Mouse (Mus musculus) liver, embryonic 12.5 days (tissue): ENCODE data around the gene Rif1. TPM values are rescaled to one million over a fixed set of nuclear protein-coding genes. Genes with fewer than 3 reads are reported as not detected.

Experiments
- ATAC-seq: fragments of 200-750 bp; cut with Nextera tagmentation; 2 replicates; pipeline ENCODE4 v1.8.0; 2017; ENCODE audit warnings: moderate number of reproducible peaks, mild to moderate bottlenecking, moderate library complexity
- H3K27ac ChIP-seq: fragments of 300-500 bp; sonication (generic); 2 replicates; pipeline ENCODE4 v1.5.1; 2016; ENCODE audit warnings: mild to moderate bottlenecking
- H3K27me3 ChIP-seq: fragments of 300-500 bp; sonication (generic); replicated peaks from 2 replicates; pipeline ENCODE4 v1.6.1; 2016; ENCODE audit warnings: mild to moderate bottlenecking, moderate library complexity
- H3K36me3 ChIP-seq: fragments of 300-500 bp; sonication (generic); 2 replicates; pipeline ENCODE4 v1.6.1; 2016; ENCODE audit warnings: mild to moderate bottlenecking, moderate library complexity
- H3K4me1 ChIP-seq: fragments of 300-500 bp; sonication (generic); 2 replicates; pipeline ENCODE4 v1.6.1; 2016
- H3K4me2 ChIP-seq: fragments of 300-500 bp; sonication (generic); 2 replicates; pipeline ENCODE4 v1.6.1; 2016; ENCODE audit warnings: mild to moderate bottlenecking, moderate library complexity
- H3K4me3 ChIP-seq: fragments of 300-500 bp; sonication (generic); 2 replicates; pipeline ENCODE4 v1.5.1; 2016; ENCODE audit warnings: mild to moderate bottlenecking, moderate library complexity
- H3K9ac ChIP-seq: fragments of 300-500 bp; sonication (generic); 2 replicates; pipeline ENCODE4 v1.6.1; 2016; ENCODE audit warnings: mild to moderate bottlenecking, moderate library complexity
- H3K9me3 ChIP-seq: fragments of 300-500 bp; sonication (generic); replicated peaks from 2 replicates; pipeline ENCODE4 v1.6.1; 2016; ENCODE audit warnings: mild to moderate bottlenecking, moderate library complexity
- WGBS: fragments of 180-500 bp; shearing (Covaris S2); methylation state at CpG from one replicate; pipeline ENCODE4 v1.1.7; 2016; ENCODE audit not compliant: insufficient replicate concordance; 5-methylcytosine and 5-hydroxymethylcytosine counted together
- polyA plus RNA-seq: library from polyadenylated mRNA; unstranded; fragments of >200 nt; fragmentation: Nextera tagmentation; extraction: Ambion mirVana; gene quantifications from 2 replicates; pipeline ENCODE4 v1.2.1, GENCODE M21; 2016

The Rif1 gene
- 33.8 and 35.9 TPM in 2 replicates for polyA plus RNA-seq

GRCm38 (mm10) chr2:52072491-52073140 lies at the start of gene Rif1:
TSS of gene Rif1 (plus strand) at chr2:52072832.
- ATAC-seq = peak; percentile 94
- peak within 1 kb of the TSS; percentile 81 for H3K4me2 ChIP-seq
- peak within 1 kb of the TSS; percentile 97 for H3K9ac ChIP-seq
- under 1% methylated on average over 40 of the region's 72 CpGs for WGBS
- peak within 1 kb of the TSS; percentile 98 for H3K4me3 ChIP-seq
- peaks cover 24% of the 10 kb centered on the region for H3K4me1 ChIP-seq
- H3K27ac ChIP-seq = peak within 1 kb of the TSS; percentile 88
- H3K9me3 ChIP-seq = no peaks in the 10 kb centered on the region
- no peaks in the 10 kb centered on the region for H3K27me3 ChIP-seq
- peaks cover 36% of the 10 kb centered on the region for H3K36me3 ChIP-seq

GRCm38 (mm10) chr2:52027061-52027460 lies 45.6 kb upstream of the Rif1 start:
- H3K9me3 ChIP-seq = no peaks in the 10 kb centered on the region
- 66% methylated on average over 4 of the region's 4 CpGs for WGBS
- no peak overlapping the region for H3K4me2 ChIP-seq
- no peak for ATAC-seq
- H3K27me3 ChIP-seq = no peaks in the 10 kb centered on the region
- H3K4me1 ChIP-seq = no peaks in the 10 kb centered on the region
- H3K27ac ChIP-seq = no peak overlapping the region
- no peak overlapping the region for H3K9ac ChIP-seq
- no peak overlapping the region for H3K4me3 ChIP-seq
- H3K36me3 ChIP-seq = no peaks in the 10 kb centered on the region

- no peak overlapping the region for H3K4me2 ChIP-seq
- no peaks in the 10 kb centered on the region for H3K9me3 ChIP-seq
- ATAC-seq = no peak
- WGBS = 76% methylated on average over 3 of the region's 3 CpGs
- H3K4me1 ChIP-seq = no peaks in the 10 kb centered on the region
- no peak overlapping the region for H3K27ac ChIP-seq
- no peaks in the 10 kb centered on the region for H3K36me3 ChIP-seq
- H3K9ac ChIP-seq = no peak overlapping the region
- H3K4me3 ChIP-seq = no peak overlapping the region
- no peaks in the 10 kb centered on the region; the same call in 1 of the 2 replicates for H3K27me3 ChIP-seq
Observed at GRCm38 (mm10) chr2:52029426-52029825, 43.2 kb upstream of the Rif1 start.

- no peak overlapping the region for H3K4me2 ChIP-seq
- no peaks in the 10 kb centered on the region for H3K4me1 ChIP-seq
- WGBS = 51% methylated on average over 4 of the region's 4 CpGs
- no peaks in the 10 kb centered on the region for H3K36me3 ChIP-seq
- no peak overlapping the region for H3K4me3 ChIP-seq
- no peak for ATAC-seq
- H3K27me3 ChIP-seq = peaks cover 4% of the 10 kb centered on the region; the same call in 1 of the 2 replicates
- no peak overlapping the region for H3K27ac ChIP-seq
- H3K9ac ChIP-seq = no peak overlapping the region
- H3K9me3 ChIP-seq = no peaks in the 10 kb centered on the region
Observed at GRCm38 (mm10) chr2:52031491-52031890, 41.1 kb upstream of the Rif1 start.

GRCm38 (mm10) chr2:52034601-52035000 lies 38.0 kb upstream of the Rif1 start:
- Histone ChIP-seq H3K27ac (no peak overlapping the region), H3K4me3 (no peak overlapping the region), H3K4me1 (no peaks in the 10 kb centered on the region), H3K27me3 (peaks cover 28% of the 10 kb centered on the region), H3K4me2 (no peak overlapping the region), H3K36me3 (no peaks in the 10 kb centered on the region), H3K9ac (no peak overlapping the region), H3K9me3 (no peaks in the 10 kb centered on the region)
- ATAC-seq = no peak
- 79% methylated on average over 4 of the region's 4 CpGs for WGBS

GRCm38 (mm10) chr2:52035144-52035543 lies 37.5 kb upstream of the Rif1 start:
- Histone ChIP-seq H3K4me1 (no peaks in the 10 kb centered on the region), H3K4me3 (no peak overlapping the region), H3K4me2 (no peak overlapping the region), H3K9ac (no peak overlapping the region), H3K27me3 (peaks cover 29% of the 10 kb centered on the region), H3K36me3 (no peaks in the 10 kb centered on the region), H3K27ac (no peak overlapping the region), H3K9me3 (no peaks in the 10 kb centered on the region)
- WGBS = 53% methylated on average over 4 of the region's 4 CpGs
- no peak for ATAC-seq

- H3K4me2 ChIP-seq = peak overlapping the region; percentile 54
- 53% methylated on average over 8 of the region's 11 CpGs for WGBS
- H3K4me3 ChIP-seq = peak overlapping the region; percentile 34; the same call in 1 of the 2 replicates
- H3K9me3 ChIP-seq = no peaks in the 10 kb centered on the region
- H3K27me3 ChIP-seq = peaks cover 29% of the 10 kb centered on the region
- H3K9ac ChIP-seq = no peak overlapping the region
- no peaks in the 10 kb centered on the region for H3K4me1 ChIP-seq
- H3K36me3 ChIP-seq = no peaks in the 10 kb centered on the region
- H3K27ac ChIP-seq = no peak overlapping the region
- ATAC-seq = no peak
Observed at GRCm38 (mm10) chr2:52036929-52037595, 35.6 kb upstream of the Rif1 start.

GRCm38 (mm10) chr2:52037882-52038281 lies 34.8 kb upstream of the Rif1 start, which contains the start of gene Tnfaip6:
TSS of gene Tnfaip6 (plus strand) at chr2:52038009.
- WGBS = 3% methylated on average over 17 of the region's 17 CpGs
- no peaks in the 10 kb centered on the region for H3K9me3 ChIP-seq
- H3K27ac ChIP-seq = no peak within 1 kb of the TSS
- no peaks in the 10 kb centered on the region for H3K4me1 ChIP-seq
- no peaks in the 10 kb centered on the region for H3K36me3 ChIP-seq
- H3K27me3 ChIP-seq = peaks cover 29% of the 10 kb centered on the region
- H3K9ac ChIP-seq = no peak within 1 kb of the TSS
- no peak for ATAC-seq
- peak within 1 kb of the TSS; percentile 34 for H3K4me3 ChIP-seq
- H3K4me2 ChIP-seq = peak within 1 kb of the TSS; percentile 54

- Histone ChIP-seq H3K9ac (no peak overlapping the region), H3K9me3 (no peaks in the 10 kb centered on the region), H3K27me3 (peaks cover 29% of the 10 kb centered on the region), H3K4me3 (no peak overlapping the region), H3K27ac (no peak overlapping the region), H3K4me1 (no peaks in the 10 kb centered on the region), H3K4me2 (no peak overlapping the region), H3K36me3 (no peaks in the 10 kb centered on the region)
- no peak for ATAC-seq
- 52% methylated on average over 5 of the region's 5 CpGs for WGBS
Observed at GRCm38 (mm10) chr2:52038558-52038957, 34.1 kb upstream of the Rif1 start.

GRCm38 (mm10) chr2:52039083-52039801 lies 33.4 kb upstream of the Rif1 start:
- WGBS = 57% methylated on average over 8 of the region's 8 CpGs
- no peak overlapping the region for H3K27ac ChIP-seq

GRCm38 (mm10) chr2:52042132-52042531 lies 30.5 kb upstream of the Rif1 start:
- Histone ChIP-seq H3K4me1 (no peaks in the 10 kb centered on the region), H3K4me3 (no peak overlapping the region), H3K9me3 (no peaks in the 10 kb centered on the region), H3K27me3 (peaks cover 20% of the 10 kb centered on the region), H3K36me3 (no peaks in the 10 kb centered on the region), H3K27ac (no peak overlapping the region), H3K9ac (no peak overlapping the region), H3K4me2 (no peak overlapping the region)
- WGBS = 74% methylated on average over 3 of the region's 3 CpGs
- ATAC-seq = no peak

More at GRCm38 (mm10) chr2:52039083-52039801, 33.4 kb upstream of the Rif1 start:
- Histone ChIP-seq H3K27me3 (peaks cover 29% of the 10 kb centered on the region), H3K4me1 (no peaks in the 10 kb centered on the region), H3K9ac (no peak overlapping the region), H3K9me3 (no peaks in the 10 kb centered on the region), H3K36me3 (no peaks in the 10 kb centered on the region), H3K4me3 (no peak overlapping the region), H3K4me2 (no peak overlapping the region)
- no peak for ATAC-seq

- H3K36me3 ChIP-seq = no peaks in the 10 kb centered on the region
- 52% methylated on average over 5 of the region's 5 CpGs for WGBS
- no peak overlapping the region for H3K4me3 ChIP-seq
- H3K9ac ChIP-seq = no peak overlapping the region
- no peak overlapping the region for H3K4me2 ChIP-seq
- no peak overlapping the region for H3K27ac ChIP-seq
- ATAC-seq = no peak
- H3K27me3 ChIP-seq = peaks cover 16% of the 10 kb centered on the region
- no peaks in the 10 kb centered on the region for H3K4me1 ChIP-seq
- no peaks in the 10 kb centered on the region for H3K9me3 ChIP-seq
Observed at GRCm38 (mm10) chr2:52042714-52043113, 29.9 kb upstream of the Rif1 start.
